Mouse (Mus musculus) MEL-GATA-1-ER (cell line): Measurements from ENCODE around the gene Map7d2.

Experiments used
- DNase-seq: peaks from one replicate; pipeline ENCODE4 v3.0.0-alpha.2; 2012; ENCODE audit warnings: low read depth; ENCODE audit errors: extremely low read depth

The Map7d2 gene

DNA sequence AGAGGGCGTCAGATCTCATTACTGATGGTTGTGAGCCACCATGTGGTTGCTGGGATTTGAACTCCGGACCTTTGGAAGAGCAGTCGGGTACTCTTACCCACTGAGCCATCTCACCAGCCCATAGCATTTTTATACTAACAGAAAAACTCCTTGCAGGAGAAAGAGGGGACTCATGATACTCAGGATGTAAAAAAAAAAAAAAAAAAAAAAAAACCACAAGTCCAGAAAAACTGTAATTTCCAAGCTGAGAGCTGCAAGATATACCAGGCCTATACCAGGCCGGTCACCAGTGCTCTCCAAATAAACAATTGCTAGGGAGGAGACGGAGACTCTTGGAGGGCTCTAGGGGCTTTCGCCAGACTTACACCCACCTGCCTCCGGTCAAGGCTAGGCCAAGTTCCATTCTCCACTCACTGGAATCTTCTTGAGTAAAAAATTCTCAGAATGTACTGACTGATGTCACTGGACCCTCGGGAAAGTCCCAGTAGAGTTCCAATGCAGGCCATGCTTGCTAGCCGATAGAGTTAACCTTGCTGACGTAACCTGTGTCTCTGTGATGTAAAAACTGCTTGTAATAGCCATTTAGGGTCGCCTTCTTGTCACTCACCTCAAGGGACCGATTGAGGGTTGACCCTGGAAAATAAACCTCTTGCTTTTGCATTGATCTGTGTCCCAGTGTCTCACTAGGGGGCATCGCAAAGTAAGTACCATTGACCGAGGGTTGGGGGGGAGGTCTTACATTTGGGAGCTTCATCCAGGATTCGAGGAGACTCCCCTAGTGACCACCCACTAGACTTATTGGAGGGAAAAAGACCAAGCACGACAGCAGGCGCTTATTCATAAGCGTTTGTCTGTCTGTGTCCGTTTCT, 95.7 kb downstream of the Map7d2 start:
- DNase-seq, result peak; percentile 58

GRCm38 (mm10) chrX:159510716-159511051, 96.3 kb downstream of the Map7d2 start:
- DNase-seq, result no peak

- no peak for DNase-seq
Observed at GRCm38 (mm10) chrX:159515599-159515998, 101.2 kb downstream of the Map7d2 start.

GRCm38 (mm10) chrX:159521780-159522179, 107.4 kb downstream of the Map7d2 start:
- no peak for DNase-seq

DNA sequence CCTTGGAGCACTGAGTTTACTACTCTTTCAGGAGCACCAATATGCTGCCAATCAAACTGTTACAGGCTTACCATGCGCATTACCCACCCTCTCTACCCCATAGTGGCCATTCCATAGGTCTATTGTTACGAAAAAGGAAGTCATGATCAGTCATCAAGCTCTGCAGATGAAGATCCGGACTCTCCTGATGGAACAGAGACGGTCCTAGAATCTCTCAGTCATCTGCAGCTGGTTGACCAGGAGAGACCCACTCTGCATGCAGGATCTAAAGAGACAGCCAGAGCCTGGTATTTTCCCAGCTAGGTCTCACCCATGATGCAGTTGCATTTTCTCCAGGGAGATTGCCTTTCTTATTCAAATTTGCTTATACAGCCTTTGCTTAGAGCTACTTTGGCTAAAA, 108.3 kb downstream of the Map7d2 start:
- no peak for DNase-seq

GRCm38 (mm10) chrX:159526388-159526787, 112.0 kb downstream of the Map7d2 start, which contains the start of gene Bclaf3:
Bclaf3 (plus strand) TSS chrX:159526688.
- no peak for DNase-seq

DNA sequence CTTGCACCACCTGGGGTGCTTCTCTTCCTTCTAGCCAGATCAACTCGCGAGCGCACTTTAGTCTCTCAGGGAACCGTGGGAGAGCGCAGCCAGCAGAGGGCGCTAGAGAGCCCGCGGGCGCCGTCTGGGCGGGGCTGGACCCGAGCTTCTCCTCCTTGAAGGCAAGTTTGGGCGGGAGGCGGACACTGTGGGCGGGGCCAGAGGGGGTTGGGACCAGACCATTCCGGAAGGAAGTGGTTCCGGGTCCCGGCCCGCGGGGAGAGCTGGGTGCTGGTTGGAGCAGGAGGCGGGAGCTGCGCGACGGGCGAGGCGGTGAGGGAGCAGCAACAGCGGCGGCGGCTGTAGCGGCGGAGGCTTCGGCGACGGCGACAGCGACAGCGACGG, 118.0 kb downstream of the Map7d2 start:
- DNase-seq, result peak; percentile 94

GRCm38 (mm10) chrX:159532811-159533462, 118.6 kb downstream of the Map7d2 start:
- no peak for DNase-seq

GRCm38 (mm10) chrX:159541936-159542335, 127.6 kb downstream of the Map7d2 start:
- no peak for DNase-seq

DNA sequence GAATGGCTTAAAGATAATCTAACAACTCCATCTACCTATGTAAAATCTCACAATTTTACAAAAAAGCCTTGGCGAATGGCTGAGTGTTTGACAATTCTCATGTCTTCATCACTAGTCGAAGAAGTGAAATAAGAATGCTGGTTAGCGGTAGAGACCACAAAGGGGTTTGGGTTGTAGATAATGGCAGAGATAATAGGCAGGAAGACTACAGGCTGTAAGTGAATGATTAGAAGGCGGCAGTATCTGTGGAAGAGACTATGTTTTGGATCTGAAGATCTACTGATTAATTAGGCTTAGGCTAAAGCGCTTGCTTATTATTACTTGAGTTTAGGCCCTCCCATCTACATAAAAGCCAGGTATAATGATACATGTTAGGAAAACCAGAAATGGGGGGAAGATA, 132.7 kb downstream of the Map7d2 start:
- DNase-seq, result no peak
